Mouse (Mus musculus) E14TG2a.4 (cell line): ENCODE measurements around the gene H2al1h.
A peak's percentile ranks its signal among the peaks of the same experiment; 100 is the strongest.
"Not testable (repeated sequence)": the region's sequence is repeated elsewhere in the genome, so short reads cannot be mapped to it uniquely, and the experiment has no call there.

Experiments used
- H3K27me3 ChIP-seq: 2 replicates; pipeline ENCODE4 v1.6.1; 2014; ENCODE audit warnings: low read length, control low read depth; ENCODE audit not compliant: insufficient read depth
- H3K36me3 ChIP-seq: 2 replicates; pipeline ENCODE4 v1.6.1; 2014; ENCODE audit warnings: low read length, control low read depth; ENCODE audit not compliant: insufficient read depth
- H3K4me1 ChIP-seq: replicated peaks from 2 replicates; pipeline ENCODE4 v1.6.1; 2014; ENCODE audit warnings: low read depth, low read length, control low read depth
- H3K4me3 ChIP-seq: replicated peaks from 2 replicates; pipeline ENCODE4 v1.5.1; 2014; ENCODE audit warnings: mild to moderate bottlenecking, low read length
- H3K9me3 ChIP-seq: 2 replicates; pipeline ENCODE4 v1.6.1; 2014; ENCODE audit warnings: low read length, control low read depth
- CTCF ChIP-seq: conservative IDR thresholded peaks from 2 replicates; pipeline ENCODE4 v1.5.1; 2014; ENCODE audit warnings: low read length
- NANOG ChIP-seq: IDR thresholded peaks from 2 replicates; pipeline ENCODE4 v1.6.1; 2014; ENCODE audit warnings: borderline replicate concordance, low read length, mixed read lengths
- POU5F1 ChIP-seq: IDR thresholded peaks from 2 replicates; pipeline ENCODE4 v1.6.1; 2014; ENCODE audit warnings: low read length, borderline replicate concordance

Gene H2al1h

DNA sequence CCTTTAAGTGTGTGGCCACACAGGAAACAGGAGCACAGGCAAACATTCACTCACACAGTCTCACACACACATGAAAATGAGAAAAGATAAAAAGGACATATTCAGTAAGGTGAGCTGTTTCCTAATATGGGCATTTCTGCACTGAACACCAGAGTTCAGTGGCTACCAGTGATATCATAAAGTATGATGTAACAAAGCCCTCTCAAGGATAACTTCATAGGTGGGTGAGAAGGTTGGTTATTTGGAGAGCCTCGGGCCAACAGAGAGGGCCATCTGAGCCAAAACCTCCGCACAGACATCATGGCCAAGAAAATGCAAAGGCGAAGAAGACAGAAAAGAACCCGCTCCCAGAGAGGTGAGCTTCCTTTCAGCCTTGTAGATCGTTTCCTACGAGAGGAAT, at the start of gene H2al1h:
H2al1h (plus strand) TSS at position 301 of the 400 bp plus-strand sequence.
- H3K36me3 ChIP-seq, H3K27me3 ChIP-seq, H3K9me3 ChIP-seq, H3K4me1 ChIP-seq, H3K4me3 ChIP-seq: not testable (repeated sequence)

DNA sequence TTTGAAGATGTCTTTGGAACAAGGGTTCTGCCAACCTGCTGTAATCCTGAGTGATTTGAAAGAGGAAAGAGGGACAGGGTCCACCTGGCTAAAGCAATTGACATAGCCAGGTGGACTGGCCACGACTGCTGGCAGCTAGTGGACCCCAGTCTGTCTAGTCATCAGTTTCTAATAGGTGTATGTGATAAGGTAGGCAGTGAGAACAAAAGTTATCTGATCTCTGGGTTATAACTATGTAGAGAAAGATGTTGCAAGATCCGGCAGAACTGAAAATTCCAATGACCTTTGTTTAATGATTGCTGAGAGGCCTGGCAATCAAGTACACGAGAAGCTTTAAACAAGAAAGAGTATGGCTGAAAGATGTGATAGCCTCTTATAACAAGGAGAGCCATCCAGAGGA, 48.1 kb upstream of the H2al1h start:
- TF ChIP-seq POU5F1 (no peak), CTCF (no peak), NANOG (no peak)
- Histone ChIP-seq H3K9me3 (no peaks in the 10 kb centered on the region), H3K36me3 (no peaks in the 10 kb centered on the region), H3K4me1 (no peaks in the 10 kb centered on the region), H3K27me3 (no peaks in the 10 kb centered on the region), H3K4me3 (no peak overlapping the region)

DNA sequence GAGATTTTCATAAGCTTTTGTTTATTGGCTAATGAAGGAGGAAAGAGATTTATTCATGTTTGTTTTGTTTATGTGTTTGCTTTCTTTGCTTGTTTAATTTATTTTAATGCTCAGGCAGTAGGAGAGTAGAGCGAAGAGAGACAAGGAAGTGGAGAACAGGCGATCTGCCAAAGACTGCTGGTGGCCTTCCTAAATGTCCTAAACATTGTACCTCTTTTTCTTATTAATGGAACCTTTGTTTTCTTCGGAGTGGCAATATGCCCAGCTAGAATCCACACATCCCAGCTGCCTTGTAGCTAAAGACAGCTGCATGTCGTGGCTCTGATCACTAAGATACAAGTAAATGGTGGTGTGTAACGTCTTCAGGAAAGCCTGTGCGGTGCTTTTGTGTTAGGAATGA, 44.2 kb upstream of the H2al1h start:
- Histone ChIP-seq H3K36me3 (no peaks in the 10 kb centered on the region), H3K9me3 (peaks cover 3% of the 10 kb centered on the region; the same call in 1 of the 2 replicates), H3K4me1 (no peaks in the 10 kb centered on the region), H3K27me3 (no peaks in the 10 kb centered on the region), H3K4me3 (no peak overlapping the region)
- no peak for TF ChIP-seq NANOG
- no peak for TF ChIP-seq POU5F1
- no peak for TF ChIP-seq CTCF

DNA sequence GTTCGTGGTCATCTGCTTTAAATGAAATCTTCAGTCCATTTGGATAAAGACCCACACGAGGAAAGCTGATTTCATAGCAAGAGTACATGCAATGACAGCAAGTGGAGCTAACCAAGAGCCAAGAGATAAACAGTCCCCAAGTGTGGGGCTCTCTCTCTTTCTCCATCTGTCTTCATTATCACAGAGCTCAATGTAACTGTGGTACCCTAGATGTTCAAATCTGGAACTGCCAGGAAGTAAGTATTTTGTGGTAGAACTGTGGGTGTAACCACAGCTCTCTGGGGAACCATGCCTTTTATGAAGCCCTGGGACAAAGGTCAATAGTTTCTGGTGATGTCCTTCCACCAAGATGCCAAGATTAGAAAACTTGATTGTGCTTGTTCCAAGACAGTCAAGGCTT, 40.6 kb upstream of the H2al1h start:
- Histone ChIP-seq H3K36me3 (no peaks in the 10 kb centered on the region), H3K4me3 (no peak overlapping the region), H3K9me3 (peaks cover 35% of the 10 kb centered on the region), H3K27me3 (no peaks in the 10 kb centered on the region), H3K4me1 (no peaks in the 10 kb centered on the region)
- TF ChIP-seq NANOG: no peak
- no peak for TF ChIP-seq CTCF
- TF ChIP-seq POU5F1: no peak

DNA sequence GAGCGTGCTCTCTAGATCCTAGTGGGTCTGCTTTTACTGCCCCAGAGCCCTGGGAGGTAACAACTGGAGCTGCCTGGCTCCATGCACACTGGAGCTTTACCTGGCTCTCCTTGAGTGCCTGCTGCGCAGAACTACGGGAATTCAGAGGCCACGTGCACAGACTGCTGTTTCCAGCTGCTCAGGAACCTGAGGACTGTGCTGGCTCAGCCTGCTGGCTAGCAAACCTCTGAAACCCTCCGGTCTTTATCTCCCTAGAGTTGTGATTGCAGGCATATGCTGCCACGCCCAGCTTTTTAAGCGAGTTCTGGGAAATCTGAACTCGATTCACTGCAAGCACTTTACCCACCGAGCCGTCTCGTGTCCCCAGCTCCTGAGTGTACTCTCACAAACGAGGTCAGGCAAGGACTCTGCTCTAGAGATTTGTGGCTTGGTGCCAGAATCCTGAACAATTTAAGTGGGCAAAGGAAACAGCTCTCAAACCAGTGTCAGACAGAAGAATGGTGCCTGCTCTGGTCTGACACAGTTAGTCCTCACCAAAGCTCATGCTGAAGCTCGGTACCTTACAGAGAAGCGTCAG, 32.9 kb upstream of the H2al1h start:
- no peaks in the 10 kb centered on the region for H3K36me3 ChIP-seq
- H3K4me3 ChIP-seq: no peak overlapping the region
- TF ChIP-seq CTCF (no peak), POU5F1 (no peak), NANOG (no peak)
- H3K27me3 ChIP-seq: no peaks in the 10 kb centered on the region
- H3K9me3 ChIP-seq: peaks cover 38% of the 10 kb centered on the region
- H3K4me1 ChIP-seq: peaks cover 8% of the 10 kb centered on the region

DNA sequence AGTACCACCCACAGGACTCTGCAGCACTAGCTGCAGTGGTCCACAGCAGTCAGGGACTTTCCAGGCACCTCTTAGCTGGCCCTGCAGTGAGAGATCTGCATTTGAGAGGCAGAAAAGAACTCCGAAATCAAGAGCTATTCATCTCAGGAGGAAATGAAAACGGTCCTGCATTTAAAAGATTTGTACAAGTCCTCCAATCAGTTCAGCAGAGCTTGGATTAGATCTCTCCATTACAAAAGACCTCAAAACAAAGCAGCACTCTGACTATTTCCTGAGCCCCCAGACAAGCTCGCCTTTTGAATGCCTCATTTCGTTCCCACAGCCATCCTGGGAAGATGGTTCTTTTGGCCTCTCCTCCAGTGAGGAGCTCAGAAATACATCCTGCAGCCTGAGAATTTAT, 32.0 kb upstream of the H2al1h start:
- H3K36me3 ChIP-seq: no peaks in the 10 kb centered on the region
- H3K9me3 ChIP-seq: peaks cover 30% of the 10 kb centered on the region
- TF ChIP-seq CTCF: no peak
- TF ChIP-seq NANOG: peak; percentile 68; the same call in 1 of the 2 replicates
- H3K27me3 ChIP-seq: no peaks in the 10 kb centered on the region
- no peak overlapping the region for H3K4me3 ChIP-seq
- peaks cover 8% of the 10 kb centered on the region for H3K4me1 ChIP-seq

DNA sequence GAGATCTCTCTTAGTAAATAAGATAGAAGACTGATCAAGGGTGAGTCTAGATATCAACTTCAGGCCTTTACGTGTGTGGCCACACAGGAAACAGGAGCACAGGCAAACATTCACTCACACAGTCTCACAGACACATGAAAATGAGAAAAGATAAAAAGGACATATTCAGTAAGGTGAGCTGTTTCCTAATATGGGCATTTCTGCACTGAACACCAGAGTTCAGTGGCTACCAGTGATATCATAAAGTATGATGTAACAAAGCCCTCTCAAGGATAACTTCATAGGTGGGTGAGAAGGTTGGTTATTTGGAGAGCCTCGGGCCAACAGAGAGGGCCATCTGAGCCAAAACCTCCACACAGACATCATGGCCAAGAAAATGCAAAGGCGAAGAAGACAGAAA, 22.3 kb upstream of the H2al1h start, which contains the start of gene H2al1a:
H2al1a (plus strand) TSS at position 301 of the 400 bp plus-strand sequence.
- not testable (repeated sequence) for H3K27me3 ChIP-seq, H3K4me3 ChIP-seq

DNA sequence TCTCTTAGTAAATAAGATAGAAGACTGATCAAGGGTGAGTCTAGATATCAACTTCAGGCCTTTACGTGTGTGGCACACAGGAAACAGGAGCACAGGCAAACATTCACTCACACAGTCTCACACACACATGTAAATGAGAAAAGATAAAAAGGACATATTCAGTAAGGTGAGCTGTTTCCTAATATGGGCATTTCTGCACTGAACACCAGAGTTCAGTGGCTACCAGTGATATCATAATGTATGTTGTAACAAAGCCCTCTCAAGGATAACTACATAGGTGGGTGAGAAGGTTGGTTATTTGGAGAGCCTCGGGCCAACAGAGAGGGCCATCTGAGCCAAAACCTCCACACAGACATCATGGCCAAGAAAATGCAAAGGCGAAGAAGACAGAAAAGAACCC, 19.2 kb upstream of the H2al1h start, which contains the start of gene H2al1b:
H2al1b (plus strand) TSS at position 301 of the 400 bp plus-strand sequence.
- not testable (repeated sequence) for H3K4me3 ChIP-seq, H3K4me1 ChIP-seq, H3K27me3 ChIP-seq, H3K9me3 ChIP-seq, H3K36me3 ChIP-seq

More for the DNA sequence above, 22.3 kb upstream of the H2al1h start, which contains the start of gene H2al1a:
- not testable (repeated sequence) for H3K36me3 ChIP-seq, H3K9me3 ChIP-seq, H3K4me1 ChIP-seq

DNA sequence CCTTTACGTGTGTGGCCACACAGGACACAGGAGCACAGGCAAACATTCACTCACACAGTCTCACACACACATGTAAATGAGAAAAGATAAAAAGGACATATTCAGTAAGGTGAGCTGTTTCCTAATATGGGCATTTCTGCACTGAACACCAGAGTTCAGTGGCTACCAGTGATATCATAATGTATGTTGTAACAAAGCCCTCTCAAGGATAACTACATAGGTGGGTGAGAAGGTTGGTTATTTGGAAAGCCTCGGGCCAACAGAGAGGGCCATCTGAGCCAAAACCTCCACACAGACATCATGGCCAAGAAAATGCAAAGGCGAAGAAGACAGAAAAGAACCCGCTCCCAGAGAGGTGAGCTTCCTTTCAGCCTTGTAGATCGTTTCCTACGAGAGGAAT, 15.9 kb upstream of the H2al1h start, which contains the start of gene H2al1c:
H2al1c (plus strand) TSS at position 301 of the 400 bp plus-strand sequence.
- not testable (repeated sequence) for H3K9me3 ChIP-seq, H3K36me3 ChIP-seq, H3K4me1 ChIP-seq, H3K27me3 ChIP-seq, H3K4me3 ChIP-seq

DNA sequence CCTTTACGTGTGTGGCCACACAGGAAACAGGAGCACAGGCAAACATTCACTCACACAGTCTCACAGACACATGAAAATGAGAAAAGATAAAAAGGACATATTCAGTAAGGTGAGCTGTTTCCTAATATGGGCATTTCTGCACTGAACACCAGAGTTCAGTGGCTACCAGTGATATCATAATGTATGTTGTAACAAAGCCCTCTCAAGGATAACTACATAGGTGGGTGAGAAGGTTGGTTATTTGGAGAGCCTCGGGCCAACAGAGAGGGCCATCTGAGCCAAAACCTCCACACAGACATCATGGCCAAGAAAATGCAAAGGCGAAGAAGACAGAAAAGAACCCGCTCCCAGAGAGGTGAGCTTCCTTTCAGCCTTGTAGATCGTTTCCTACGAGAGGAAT, 12.8 kb upstream of the H2al1h start, which contains the start of gene H2al1d:
H2al1d (plus strand) TSS at position 301 of the 400 bp plus-strand sequence.
- H3K36me3 ChIP-seq, H3K27me3 ChIP-seq, H3K4me3 ChIP-seq, H3K9me3 ChIP-seq, H3K4me1 ChIP-seq: not testable (repeated sequence)

DNA sequence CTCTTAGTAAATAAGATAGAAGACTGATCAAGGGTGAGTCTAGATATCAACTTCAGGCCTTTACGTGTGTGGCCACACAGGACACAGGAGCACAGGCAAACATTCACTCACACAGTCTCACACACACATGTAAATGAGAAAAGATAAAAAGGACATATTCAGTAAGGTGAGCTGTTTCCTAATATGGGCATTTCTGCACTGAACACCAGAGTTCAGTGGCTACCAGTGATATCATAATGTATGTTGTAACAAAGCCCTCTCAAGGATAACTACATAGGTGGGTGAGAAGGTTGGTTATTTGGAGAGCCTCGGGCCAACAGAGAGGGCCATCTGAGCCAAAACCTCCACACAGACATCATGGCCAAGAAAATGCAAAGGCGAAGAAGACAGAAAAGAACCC, 9.7 kb upstream of the H2al1h start, which contains the start of gene H2al1e:
H2al1e (plus strand) TSS at position 301 of the 400 bp plus-strand sequence.
- not testable (repeated sequence) for H3K36me3 ChIP-seq, H3K4me1 ChIP-seq, H3K27me3 ChIP-seq, H3K9me3 ChIP-seq, H3K4me3 ChIP-seq

DNA sequence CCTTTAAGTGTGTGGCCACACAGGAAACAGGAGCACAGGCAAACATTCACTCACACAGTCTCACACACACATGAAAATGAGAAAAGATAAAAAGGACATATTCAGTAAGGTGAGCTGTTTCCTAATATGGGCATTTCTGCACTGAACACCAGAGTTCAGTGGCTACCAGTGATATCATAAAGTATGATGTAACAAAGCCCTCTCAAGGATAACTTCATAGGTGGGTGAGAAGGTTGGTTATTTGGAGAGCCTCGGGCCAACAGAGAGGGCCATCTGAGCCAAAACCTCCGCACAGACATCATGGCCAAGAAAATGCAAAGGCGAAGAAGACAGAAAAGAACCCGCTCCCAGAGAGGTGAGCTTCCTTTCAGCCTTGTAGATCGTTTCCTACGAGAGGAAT, 6.4 kb upstream of the H2al1h start, which contains the start of gene H2al1f:
H2al1f (plus strand) TSS at position 301 of the 400 bp plus-strand sequence.
- H3K27me3 ChIP-seq, H3K36me3 ChIP-seq, H3K4me3 ChIP-seq, H3K9me3 ChIP-seq, H3K4me1 ChIP-seq: not testable (repeated sequence)

DNA sequence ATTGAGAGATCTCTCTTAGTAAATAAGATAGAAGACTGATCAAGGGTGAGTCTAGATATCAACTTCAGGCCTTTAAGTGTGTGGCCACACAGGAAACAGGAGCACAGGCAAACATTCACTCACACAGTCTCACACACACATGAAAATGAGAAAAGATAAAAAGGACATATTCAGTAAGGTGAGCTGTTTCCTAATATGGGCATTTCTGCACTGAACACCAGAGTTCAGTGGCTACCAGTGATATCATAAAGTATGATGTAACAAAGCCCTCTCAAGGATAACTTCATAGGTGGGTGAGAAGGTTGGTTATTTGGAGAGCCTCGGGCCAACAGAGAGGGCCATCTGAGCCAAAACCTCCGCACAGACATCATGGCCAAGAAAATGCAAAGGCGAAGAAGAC, 3.3 kb upstream of the H2al1h start, which contains the start of gene H2al1g:
H2al1g (plus strand) TSS at position 301 of the 400 bp plus-strand sequence.
- H3K27me3 ChIP-seq: not testable (repeated sequence)

More for the DNA sequence above, 3.3 kb upstream of the H2al1h start, which contains the start of gene H2al1g:
- not testable (repeated sequence) for H3K4me1 ChIP-seq, H3K9me3 ChIP-seq, H3K4me3 ChIP-seq, H3K36me3 ChIP-seq
